Mouse (Mus musculus): ENCODE measurements at regions not wholly inside any gene's neighbourhood (a gene's known extent, or its start where the extent isn't known, plus 50 kb on each side); places are given as distances from the start of the nearest gene placed in this dataset.
"Not testable (repeated sequence)": the region's sequence is repeated elsewhere in the genome, so short reads cannot be mapped to it uniquely, and the experiment has no call there.

- Histone ChIP-seq H3K27me3 (replicated peaks) (no peaks in the 10 kb centered on the region), H3K36me3 (no peaks in the 10 kb centered on the region), H3K4me3 (replicated peaks) (no peak overlapping the region), H3K9ac (replicated peaks) (no peak overlapping the region), H3K27ac (replicated peaks) (no peak overlapping the region), H3K4me1 (no peaks in the 10 kb centered on the region), H3K9me3 (replicated peaks) (no peaks in the 10 kb centered on the region), H3K4me2 (no peak overlapping the region)
- no peak for ATAC-seq (ENCODE audit: low FRiP score)
- 52% methylated on average over 10 of the region's 10 CpGs for WGBS
Measured at GRCm38 (mm10) chr8:15670722-15671121, 624.8 kb upstream of the BB014433 start.

DNA sequence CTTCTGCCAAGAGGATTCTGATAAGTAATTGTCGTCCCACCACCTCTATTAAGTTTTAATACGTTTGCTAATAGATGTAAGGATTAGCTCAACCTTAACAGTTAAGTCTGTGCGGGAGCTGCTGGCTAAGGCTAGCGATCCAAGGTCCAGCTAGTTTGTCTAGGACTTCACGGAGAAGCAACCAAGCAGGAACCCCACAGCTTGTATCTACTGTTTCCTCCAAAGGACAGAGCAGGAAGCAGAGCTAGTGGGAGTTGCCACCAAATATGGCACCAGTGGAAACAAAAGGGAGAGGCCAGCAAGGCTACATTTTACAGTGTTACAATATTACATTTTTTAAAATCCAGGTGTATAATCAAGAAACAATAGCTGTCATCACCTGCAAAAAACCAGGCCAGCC, 624.4 kb upstream of the BB014433 start:
- Histone ChIP-seq H3K36me3 (no peaks in the 10 kb centered on the region), H3K4me3 (replicated peaks) (no peak overlapping the region), H3K4me1 (no peaks in the 10 kb centered on the region), H3K9ac (replicated peaks) (no peak overlapping the region), H3K27me3 (replicated peaks) (no peaks in the 10 kb centered on the region), H3K9me3 (replicated peaks) (no peaks in the 10 kb centered on the region), H3K27ac (replicated peaks) (no peak overlapping the region), H3K4me2 (no peak overlapping the region)
- WGBS: 90% methylated on average over 5 of the region's 5 CpGs
- no peak for ATAC-seq (ENCODE audit: low FRiP score)

- Histone ChIP-seq H3K27ac (replicated peaks) (no peak overlapping the region), H3K9ac (replicated peaks) (no peak overlapping the region), H3K9me3 (replicated peaks) (no peaks in the 10 kb centered on the region), H3K4me3 (replicated peaks) (no peak overlapping the region), H3K4me1 (no peaks in the 10 kb centered on the region), H3K4me2 (no peak overlapping the region), H3K36me3 (no peaks in the 10 kb centered on the region), H3K27me3 (replicated peaks) (no peaks in the 10 kb centered on the region)
- no peak for ATAC-seq (ENCODE audit: low FRiP score)
- 67% methylated on average over 3 of the region's 3 CpGs for WGBS
Measured at GRCm38 (mm10) chr8:15669515-15669914, 623.6 kb upstream of the BB014433 start.

- H3K36me3 ChIP-seq: no peaks in the 10 kb centered on the region
- H3K4me2 ChIP-seq: no peak overlapping the region
- no peaks in the 10 kb centered on the region for H3K9me3 ChIP-seq (replicated peaks)
- no peak overlapping the region for H3K27ac ChIP-seq (replicated peaks)
- H3K4me3 ChIP-seq (replicated peaks): no peak overlapping the region
- no peak overlapping the region for H3K9ac ChIP-seq (replicated peaks)
- WGBS: 79% methylated on average over 1 of the region's 1 CpGs
- no peaks in the 10 kb centered on the region for H3K4me1 ChIP-seq
- ATAC-seq (ENCODE audit: low FRiP score): no peak
- no peaks in the 10 kb centered on the region for H3K27me3 ChIP-seq (replicated peaks)
Measured at GRCm38 (mm10) chr8:15660602-15661001, 614.7 kb upstream of the BB014433 start.

DNA sequence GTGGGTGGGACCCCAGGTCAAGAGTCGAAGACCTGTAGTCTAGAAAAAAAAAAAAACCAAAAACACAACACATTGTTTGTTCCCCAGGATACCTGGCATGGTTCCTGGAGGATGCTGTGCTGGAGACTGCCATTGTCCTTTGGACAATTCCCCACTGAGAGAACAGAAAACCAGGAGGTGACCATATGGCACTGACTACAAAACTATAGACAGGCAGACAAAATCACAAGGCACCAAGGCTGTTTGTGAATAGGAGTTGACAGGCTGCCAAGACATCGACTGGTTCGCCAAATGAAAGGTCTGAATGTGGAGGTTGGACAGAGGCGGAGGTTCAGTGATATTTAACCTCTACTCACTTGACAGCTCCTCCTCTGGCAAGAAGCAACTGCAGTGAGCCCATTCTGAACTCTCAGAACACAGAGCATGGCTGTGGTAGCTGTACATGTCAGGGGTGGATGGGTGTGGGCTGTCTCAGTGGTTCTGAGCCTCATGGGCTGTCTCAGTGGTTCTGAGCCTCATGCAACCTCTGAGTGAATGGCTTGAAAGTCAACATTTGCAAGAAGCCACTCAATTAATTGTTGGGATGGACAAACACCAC, 589.0 kb upstream of the BB014433 start:
- Histone ChIP-seq H3K27me3 (replicated peaks) (no peaks in the 10 kb centered on the region), H3K4me3 (replicated peaks) (no peak overlapping the region), H3K27ac (replicated peaks) (no peak overlapping the region), H3K9me3 (replicated peaks) (no peaks in the 10 kb centered on the region), H3K4me1 (no peaks in the 10 kb centered on the region), H3K36me3 (no peaks in the 10 kb centered on the region), H3K4me2 (no peak overlapping the region), H3K9ac (replicated peaks) (no peak overlapping the region)
- 76% methylated on average over 4 of the region's 4 CpGs for WGBS
- no peak for ATAC-seq (ENCODE audit: low FRiP score)

DNA sequence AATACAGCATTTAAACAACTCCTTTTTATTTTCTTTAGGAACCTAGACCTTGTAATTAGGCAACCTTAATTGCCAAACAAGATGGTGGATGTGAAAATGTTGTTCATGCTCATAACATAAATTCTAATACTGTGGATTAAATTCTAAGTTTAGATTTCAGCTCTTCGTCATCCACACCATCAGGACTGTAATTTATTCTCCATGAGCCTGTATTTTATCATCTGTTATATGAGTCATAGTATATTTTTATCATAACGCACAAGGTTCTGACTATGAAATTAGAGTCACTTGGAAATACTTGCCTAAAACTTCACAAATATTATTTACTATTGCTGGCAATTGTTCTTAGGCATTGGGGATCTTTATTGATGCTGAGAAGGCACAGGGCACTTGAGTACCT, 582.7 kb upstream of the BB014433 start:
- WGBS: 87% methylated on average over 2 of the region's 2 CpGs
- Histone ChIP-seq H3K27me3 (replicated peaks) (no peaks in the 10 kb centered on the region), H3K36me3 (no peaks in the 10 kb centered on the region), H3K4me1 (no peaks in the 10 kb centered on the region), H3K4me3 (replicated peaks) (no peak overlapping the region), H3K9ac (replicated peaks) (no peak overlapping the region), H3K4me2 (no peak overlapping the region), H3K27ac (replicated peaks) (no peak overlapping the region), H3K9me3 (replicated peaks) (no peaks in the 10 kb centered on the region)
- no peak for ATAC-seq (ENCODE audit: low FRiP score)

- H3K4me1 ChIP-seq; H3K36me3 ChIP-seq; H3K4me2 ChIP-seq; H3K27ac ChIP-seq (replicated peaks); H3K4me3 ChIP-seq (replicated peaks); H3K9me3 ChIP-seq (replicated peaks); H3K9ac ChIP-seq (replicated peaks); H3K27me3 ChIP-seq (replicated peaks); ATAC-seq (ENCODE audit: low FRiP score): not testable (repeated sequence)
- 92% methylated on average over 31 of the region's 31 CpGs for WGBS
Measured at GRCm38 (mm10) chr8:15623602-15624392, 577.9 kb upstream of the BB014433 start.

- H3K4me2 ChIP-seq: no peak overlapping the region
- H3K27me3 ChIP-seq (replicated peaks): no peaks in the 10 kb centered on the region
- H3K9me3 ChIP-seq (replicated peaks): no peaks in the 10 kb centered on the region
- no peak for ATAC-seq (ENCODE audit: low FRiP score)
- H3K9ac ChIP-seq (replicated peaks): no peak overlapping the region
- H3K4me1 ChIP-seq: no peaks in the 10 kb centered on the region
- H3K27ac ChIP-seq (replicated peaks): no peak overlapping the region
- H3K4me3 ChIP-seq (replicated peaks): no peak overlapping the region
- 55% methylated on average over 8 of the region's 8 CpGs for WGBS
- no peaks in the 10 kb centered on the region for H3K36me3 ChIP-seq
Measured at GRCm38 (mm10) chr8:15610217-15610616, 564.3 kb upstream of the BB014433 start.

- no peak overlapping the region for H3K9ac ChIP-seq (replicated peaks)
- WGBS: 62% methylated on average over 7 of the region's 7 CpGs
Measured at GRCm38 (mm10) chr8:15607598-15608215, 561.8 kb upstream of the BB014433 start.

DNA sequence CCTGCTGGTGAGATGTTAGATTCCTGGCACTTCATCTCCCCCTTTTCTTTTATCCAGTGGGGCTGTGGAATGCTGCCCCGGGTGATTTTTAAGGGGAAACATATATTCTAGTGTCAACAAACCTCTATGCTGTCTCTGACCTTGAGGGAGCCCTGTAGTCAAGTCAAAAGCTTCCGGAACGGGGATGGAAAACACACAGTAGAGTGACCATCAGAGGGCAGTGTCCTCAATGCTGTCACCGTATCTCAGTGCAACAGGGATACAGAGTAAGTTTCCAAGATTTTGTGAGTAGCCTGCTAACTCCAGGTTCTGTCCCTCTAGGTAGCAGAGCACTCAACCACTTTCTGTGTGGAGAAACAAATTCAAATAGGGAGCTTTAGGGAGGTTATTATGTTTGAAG, 555.7 kb upstream of the BB014433 start:
- Histone ChIP-seq H3K9ac (replicated peaks) (no peak overlapping the region), H3K36me3 (no peaks in the 10 kb centered on the region), H3K4me3 (replicated peaks) (no peak overlapping the region), H3K9me3 (replicated peaks) (no peaks in the 10 kb centered on the region), H3K27ac (replicated peaks) (no peak overlapping the region), H3K4me2 (no peak overlapping the region), H3K27me3 (replicated peaks) (no peaks in the 10 kb centered on the region), H3K4me1 (no peaks in the 10 kb centered on the region)
- WGBS: 86% methylated on average over 4 of the region's 4 CpGs
- no peak for ATAC-seq (ENCODE audit: low FRiP score)

More at GRCm38 (mm10) chr8:15607598-15608215, 561.8 kb upstream of the BB014433 start:
- H3K27ac ChIP-seq (replicated peaks): no peak overlapping the region
- no peaks in the 10 kb centered on the region for H3K27me3 ChIP-seq (replicated peaks)
- no peak for ATAC-seq (ENCODE audit: low FRiP score)
- H3K4me2 ChIP-seq: no peak overlapping the region
- no peak overlapping the region for H3K4me3 ChIP-seq (replicated peaks)
- H3K36me3 ChIP-seq: no peaks in the 10 kb centered on the region
- H3K4me1 ChIP-seq: no peaks in the 10 kb centered on the region
- H3K9me3 ChIP-seq (replicated peaks): no peaks in the 10 kb centered on the region

GRCm38 (mm10) chr8:15593106-15593505, 547.2 kb upstream of the BB014433 start:
- 85% methylated on average over 6 of the region's 6 CpGs for WGBS
- no peak for ATAC-seq (ENCODE audit: low FRiP score)
- no peaks in the 10 kb centered on the region for H3K4me1 ChIP-seq
- no peaks in the 10 kb centered on the region for H3K9me3 ChIP-seq (replicated peaks)
- H3K27me3 ChIP-seq (replicated peaks): no peaks in the 10 kb centered on the region
- no peak overlapping the region for H3K4me3 ChIP-seq (replicated peaks)
- no peaks in the 10 kb centered on the region for H3K36me3 ChIP-seq
- no peak overlapping the region for H3K27ac ChIP-seq (replicated peaks)
- H3K9ac ChIP-seq (replicated peaks): no peak overlapping the region
- no peak overlapping the region for H3K4me2 ChIP-seq

GRCm38 (mm10) chr8:15583782-15584181, 537.9 kb upstream of the BB014433 start:
- no peaks in the 10 kb centered on the region for H3K27me3 ChIP-seq (replicated peaks)
- H3K4me3 ChIP-seq (replicated peaks): no peak overlapping the region
- no peak overlapping the region for H3K4me2 ChIP-seq
- H3K36me3 ChIP-seq: no peaks in the 10 kb centered on the region
- ATAC-seq (ENCODE audit: low FRiP score): peak; percentile 53; the same call in 1 of the 2 replicates
- WGBS: 58% methylated on average over 5 of the region's 5 CpGs
- H3K4me1 ChIP-seq: no peaks in the 10 kb centered on the region
- H3K9ac ChIP-seq (replicated peaks): no peak overlapping the region
- H3K9me3 ChIP-seq (replicated peaks): no peaks in the 10 kb centered on the region
- H3K27ac ChIP-seq (replicated peaks): no peak overlapping the region

Measured in neural tube, embryonic 15.5 days (tissue).